16 mouse cellular contexts compared by ENCODE assay signal in the genomic region with DNA sequence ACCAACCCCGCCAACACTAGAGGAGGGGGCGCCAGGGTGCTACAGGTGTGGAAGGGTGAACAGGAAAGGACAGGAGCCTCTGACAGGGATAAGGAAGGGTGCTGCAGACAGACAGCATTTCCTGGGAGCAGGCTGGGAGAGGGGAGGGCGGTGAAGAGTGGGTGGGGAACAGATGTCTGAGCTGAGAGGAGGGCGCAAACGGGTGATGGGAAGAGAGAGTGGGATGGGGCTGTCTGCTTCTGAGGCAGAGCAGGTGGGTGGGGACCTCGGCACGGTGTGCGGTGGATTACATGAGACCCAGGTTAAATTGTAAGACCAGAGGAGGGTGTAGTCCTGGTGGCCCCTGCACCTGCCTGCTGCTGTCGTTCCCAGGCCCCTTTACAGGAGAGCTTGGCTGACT. TPM values are rescaled to one million over a fixed set of nuclear protein-coding genes. Genes with fewer than 3 reads are reported as not detected.
A peak's percentile ranks its signal among the peaks of the same experiment; 100 is the strongest.
DNase-seq lines count a peak whose midpoint lies in the region; ATAC-seq and TF ChIP-seq lines count a peak whose summit lies in the region.
"Had no signal": no experiment of that assay in that cellular context is flagged by ENCODE, and none has a peak within 500 bp of the region (broad histone marks: within the 10 kb centered on the region; RNA-seq: fewer than 3 reads in every experiment).

No protein-coding gene starts in this region.

- H3K36me3 ChIP-seq in embryonic facial prominence, embryonic 15.5 days, result no peaks in the 10 kb centered on the region
- H3K36me3 ChIP-seq in embryonic facial prominence, embryonic 10.5 days (replicated peaks), result no peaks in the 10 kb centered on the region
- H3K36me3 ChIP-seq in midbrain, postnatal 0 days (ENCODE audit: insufficient read depth, low read length), result no peaks in the 10 kb centered on the region
- H3K36me3 ChIP-seq: heart, embryonic 12.5 days; stomach, embryonic 15.5 days had no signal

- H3K27ac ChIP-seq in embryonic facial prominence, embryonic 15.5 days (replicated peaks), result no peak overlapping the region
- no peak overlapping the region for H3K27ac ChIP-seq in embryonic facial prominence, embryonic 10.5 days (replicated peaks)
- H3K27ac ChIP-seq in midbrain, postnatal 0 days (ENCODE audit: low read depth, low read length), result no peak overlapping the region
- H3K27ac ChIP-seq: hindbrain, embryonic 14.5 days; stomach, embryonic 15.5 days had no signal

- no peak overlapping the region for H3K4me3 ChIP-seq in embryonic facial prominence, embryonic 15.5 days (replicated peaks)
- no peak overlapping the region for H3K4me3 ChIP-seq in embryonic facial prominence, embryonic 10.5 days
- H3K4me3 ChIP-seq in midbrain, postnatal 0 days (ENCODE audit: low read depth, low read length), result no peak overlapping the region
- H3K4me3 ChIP-seq: heart, embryonic 12.5 days; stomach, embryonic 15.5 days had no signal

- peaks cover 11% of the 10 kb centered on the region for H3K27me3 ChIP-seq in embryonic facial prominence, embryonic 15.5 days
- peaks cover 30% of the 10 kb centered on the region for H3K27me3 ChIP-seq in embryonic facial prominence, embryonic 10.5 days (replicated peaks; ENCODE audit: low read depth, poor library complexity, severe bottlenecking)
- no peaks in the 10 kb centered on the region for H3K27me3 ChIP-seq in midbrain, postnatal 0 days (ENCODE audit: insufficient read depth, low read length)

- WGBS in embryonic facial prominence, embryonic 15.5 days, result 86% methylated on average over 9 of the region's 9 CpGs
- WGBS in embryonic facial prominence, embryonic 10.5 days, result 84% methylated on average over 9 of the region's 9 CpGs
- WGBS in midbrain, postnatal 0 days, result 89% methylated on average over 9 of the region's 9 CpGs

- no peak overlapping the region for H3K4me2 ChIP-seq in embryonic facial prominence, embryonic 15.5 days (replicated peaks)
- no peak overlapping the region for H3K4me2 ChIP-seq in midbrain, postnatal 0 days (ENCODE audit: low read depth, low read length, poor library complexity, severe bottlenecking)
- H3K4me2 ChIP-seq: heart, embryonic 12.5 days; hindbrain, embryonic 14.5 days; stomach, embryonic 15.5 days had no signal

- no peaks in the 10 kb centered on the region for H3K9me3 ChIP-seq in embryonic facial prominence, embryonic 15.5 days (replicated peaks)
- H3K9me3 ChIP-seq in embryonic facial prominence, embryonic 10.5 days, result 0 out of 2 replicates have a peak, but pooled peaks cover 3% of the 10 kb centered on the region
- H3K9me3 ChIP-seq in midbrain, postnatal 0 days (ENCODE audit: low read length), result no peaks in the 10 kb centered on the region
- H3K9me3 ChIP-seq: stomach, embryonic 15.5 days had no signal

- no peak for DNase-seq in embryonic facial prominence, embryonic 10.5 days (ENCODE audit: low spot score)
- peak; percentile 77 to 85 for DNase-seq in frontal cortex, adult 2 months (ENCODE audit: extremely low spot score in 1 of 2, low spot score in 1 of 2)
- peak; percentile 86 for DNase-seq in layer of hippocampus, adult 9-11 months
- peak; percentile 79 to 87 for DNase-seq in right cerebral cortex, postnatal 10 days (ENCODE audit: low spot score in 2 of 2)
- DNase-seq in midbrain, postnatal 0 days (ENCODE audit: low spot score), result no peak
- no peak for DNase-seq in thymus, postnatal 25 days
- DNase-seq in yolk sac, embryonic 10.5 days (ENCODE audit: low spot score), result no peak
- DNase-seq: adrenal gland, postnatal 10 days; embryo, embryonic 11 days; kidney, postnatal 14 days; lung, adult 2 months had no signal

- peaks cover 13% of the 10 kb centered on the region for H3K4me1 ChIP-seq in embryonic facial prominence, embryonic 15.5 days
- H3K4me1 ChIP-seq in embryonic facial prominence, embryonic 10.5 days, result peaks cover 16% of the 10 kb centered on the region
- 0 out of 2 replicates have a peak, but pooled peaks cover 2% of the 10 kb centered on the region for H3K4me1 ChIP-seq in midbrain, postnatal 0 days (ENCODE audit: insufficient read depth, low read length)
- H3K4me1 ChIP-seq: heart, embryonic 12.5 days had no signal

- peak; percentile 8; the same call in 1 of the 2 replicates for ATAC-seq in embryonic facial prominence, embryonic 15.5 days (ENCODE audit: insufficient number of reproducible peaks, low FRiP score, low TSS enrichment, low read depth)
- no peak for ATAC-seq in midbrain, postnatal 0 days (ENCODE audit: low FRiP score)

- H3K9ac ChIP-seq in embryonic facial prominence, embryonic 15.5 days, result no peak overlapping the region
- H3K9ac ChIP-seq in midbrain, postnatal 0 days (replicated peaks; ENCODE audit: low read length, poor library complexity, severe bottlenecking), result no peak overlapping the region
- H3K9ac ChIP-seq: heart, embryonic 12.5 days; hindbrain, embryonic 14.5 days; stomach, embryonic 15.5 days had no signal

- no peak for TF ChIP-seq CTCF in midbrain, postnatal 0 days (IDR thresholded peaks at IDR 0.05)

RNA-seq across cellular contexts. Expression of a gene that starts 39.9 kb away (rescaled TPM):
- 4.3 and 5.5 TPM in 2 replicates for polyA plus RNA-seq in embryonic facial prominence, embryonic 15.5 days (2015; fragmentation: Nextera tagmentation; extraction: Ambion mirVana)
- polyA plus RNA-seq in embryonic facial prominence, embryonic 10.5 days (2016; fragmentation: Nextera tagmentation; extraction: Ambion mirVana), result 7.3 and 8.1 TPM in 2 replicates
- polyA plus RNA-seq in frontal cortex, adult 2 months (2012; rRNA removed), result 81.3 and 89.0 TPM in 2 replicates
- 31.3 and 37.7 TPM in 2 replicates for total RNA-seq in midbrain, postnatal 0 days (2014; rRNA removed)
- polyA plus RNA-seq in midbrain, postnatal 0 days (2015; fragmentation: Nextera tagmentation; extraction: Ambion mirVana), result 14.1 and 22.4 TPM in 2 replicates
- total RNA-seq: megakaryocyte progenitor cell, adult 5-6 weeks had no signal

Comparison
In these comparisons a context has a peak if more than half of its experiments do, and no peak if none do; other contexts are left out.
1. DNase-seq: peak in frontal cortex, adult 2 months (2 of 2), layer of hippocampus, adult 9-11 months (single experiment) and right cerebral cortex, postnatal 10 days (2 of 2); none in embryonic facial prominence, embryonic 10.5 days (single experiment), midbrain, postnatal 0 days (single experiment), thymus, postnatal 25 days (single experiment) and yolk sac, embryonic 10.5 days (single experiment).